Comparison of ENCODE assay signal across 12 mouse cellular contexts in genomic region chr7:68062849-68063208, GRCm38 (mm10).
DNase-seq lines count a peak whose midpoint lies in the region; ATAC-seq lines count a peak whose summit lies in the region.
"Had no signal": no experiment of that assay in that cellular context is flagged by ENCODE, and none has a peak within 500 bp of the region (broad histone marks: within the 10 kb centered on the region; RNA-seq: fewer than 3 reads in every experiment).

No protein-coding gene starts in this region.

- no peak overlapping the region; the same call in 1 of the 2 replicates for H3K9ac ChIP-seq in lung, embryonic 16.5 days (ENCODE audit: low read length)
- H3K9ac ChIP-seq: liver, postnatal 0 days had no signal

- 42% methylated on average over 5 of the region's 5 CpGs for WGBS in lung, embryonic 16.5 days

- H3K27ac ChIP-seq in lung, embryonic 16.5 days (ENCODE audit: low read length) = peak overlapping the region; percentile 84

- no peaks in the 10 kb centered on the region for H3K27me3 ChIP-seq in lung, embryonic 16.5 days (ENCODE audit: control insufficient read depth, insufficient read depth, low read depth, low read length)

- H3K4me2 ChIP-seq in lung, embryonic 16.5 days (ENCODE audit: low read depth, low read length) = peak overlapping the region; percentile 33

- no peaks in the 10 kb centered on the region for H3K36me3 ChIP-seq in lung, embryonic 16.5 days (ENCODE audit: control insufficient read depth, insufficient read depth, low read length)

- ATAC-seq in lung, embryonic 16.5 days (ENCODE audit: low read depth) = peak; percentile 8; the same call in 1 of the 2 replicates
- ATAC-seq in hematopoietic stem cell, adult 5-6 weeks (replicated peaks in 1 of 2; ENCODE audit: insufficient read depth in 1 of 2, low FRiP score in 2 of 2, low TSS enrichment in 1 of 2, low read depth in 1 of 2, poor library complexity in 2 of 2, severe bottlenecking in 2 of 2) = peak; percentile 80 to 84
- ATAC-seq in megakaryocyte, adult 5-6 weeks (ENCODE audit: poor library complexity, severe bottlenecking) = no peak
- ATAC-seq: liver, postnatal 0 days had no signal

- no peak overlapping the region for H3K4me3 ChIP-seq in lung, embryonic 16.5 days (ENCODE audit: low read length)

- H3K4me1 ChIP-seq in lung, embryonic 16.5 days (replicated peaks; ENCODE audit: control insufficient read depth, insufficient read depth, low read length) = peaks cover 46% of the 10 kb centered on the region

- DNase-seq in cerebellum, postnatal 10 days = peak; percentile 36 to 44
- DNase-seq in cerebellum, postnatal 25 days = no peak
- no peak for DNase-seq in lung, postnatal 10 days
- DNase-seq in thymus, postnatal 0 days (ENCODE audit: low spot score) = peak; percentile 38
- DNase-seq in embryo, embryonic 10.5 days (ENCODE audit: low spot score) = no peak
- DNase-seq: cerebellum, adult 8-10 months; gastrocnemius, postnatal 36 days; heart, postnatal 10 days; liver, postnatal 0 days had no signal

- no peaks in the 10 kb centered on the region for H3K9me3 ChIP-seq in lung, embryonic 16.5 days (ENCODE audit: control insufficient read depth, low read length)

Comparison
In these comparisons a context has a peak if more than half of its experiments do, and no peak if none do; other contexts are left out.
1. DNase-seq: peak in cerebellum, postnatal 10 days (2 of 2) and thymus, postnatal 0 days (single experiment); none in cerebellum, postnatal 25 days (0 of 2), lung, postnatal 10 days (single experiment) and embryo, embryonic 10.5 days (single experiment).